Mouse (Mus musculus) brain, embryonic 14.5 days (tissue): Measurements from ENCODE around the gene Ccnj. TPM values are rescaled to one million over a fixed set of nuclear protein-coding genes. Genes with fewer than 3 reads are reported as not detected.

Experiments used
- DNase-seq: peaks from one replicate; pipeline ENCODE4 v3.0.0-alpha.2; 2011; ENCODE audit warnings: low read depth
- CTCF ChIP-seq: fragments of 200-500 bp; IDR thresholded peaks from 2 replicates; pipeline ENCODE4 v1.5.1; 2012; ENCODE audit warnings: inconsistent platforms, mild to moderate bottlenecking, moderate library complexity, borderline replicate concordance; ENCODE audit not compliant: insufficient read depth, insufficient read length; ENCODE audit errors: extremely low read depth
- POLR2A ChIP-seq: fragments of 200-500 bp; IDR thresholded peaks from 2 replicates; pipeline ENCODE4 v1.6.1; 2012; ENCODE audit warnings: mild to moderate bottlenecking, inconsistent platforms, borderline replicate concordance; ENCODE audit not compliant: poor library complexity, insufficient read depth, insufficient read length, severe bottlenecking; ENCODE audit errors: extremely low read depth
- polyA plus RNA-seq: library from polyadenylated mRNA; depleted of rRNA; stranded (reverse); fragments of >200 nt; gene quantifications from 2 replicates; pipeline ENCODE4 v1.2.3, GENCODE M21; 2012; rRNA removed

The Ccnj gene
- polyA plus RNA-seq, 1 experiment: 24.4 TPM

DNA sequence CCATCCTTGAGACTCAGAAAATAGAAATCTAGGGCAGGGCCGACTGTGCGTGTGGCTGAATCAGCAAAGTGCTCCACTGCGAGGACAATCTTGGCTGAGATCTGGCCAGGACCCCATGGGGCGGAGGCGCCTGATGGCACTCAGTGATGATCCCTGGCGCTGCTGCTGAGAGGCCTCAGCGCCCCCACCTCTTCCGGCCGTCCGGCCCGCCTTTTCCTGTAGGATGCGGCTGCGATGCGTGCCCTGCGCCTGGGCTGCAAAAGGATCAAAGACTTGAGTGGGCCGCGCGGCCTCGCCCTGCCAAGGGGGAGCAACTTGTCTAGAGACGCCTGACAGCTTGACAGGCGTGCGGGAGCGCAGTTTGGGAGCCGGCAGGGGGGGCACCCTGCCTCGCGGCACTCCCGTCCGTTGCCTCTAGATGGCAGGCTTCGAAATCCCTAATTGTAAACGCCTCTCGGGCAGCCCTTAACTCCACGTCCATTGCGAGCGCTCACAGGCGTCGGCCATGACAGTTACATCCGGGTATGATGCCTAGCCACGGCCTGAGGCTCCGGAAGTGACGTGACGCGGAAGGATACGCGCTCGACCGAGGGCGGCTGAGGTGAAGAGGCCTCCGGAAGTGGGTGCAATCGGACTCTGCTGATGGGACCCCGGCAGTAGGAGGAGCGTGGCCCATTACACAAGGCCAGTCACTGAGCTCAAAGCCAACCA is 42.0 kb downstream of the Ccnj start:
- peak; percentile 38; the same call in 1 of the 2 replicates for TF ChIP-seq POLR2A
- TF ChIP-seq CTCF: peak; percentile 58
- DNase-seq: peak; percentile 99

DNA sequence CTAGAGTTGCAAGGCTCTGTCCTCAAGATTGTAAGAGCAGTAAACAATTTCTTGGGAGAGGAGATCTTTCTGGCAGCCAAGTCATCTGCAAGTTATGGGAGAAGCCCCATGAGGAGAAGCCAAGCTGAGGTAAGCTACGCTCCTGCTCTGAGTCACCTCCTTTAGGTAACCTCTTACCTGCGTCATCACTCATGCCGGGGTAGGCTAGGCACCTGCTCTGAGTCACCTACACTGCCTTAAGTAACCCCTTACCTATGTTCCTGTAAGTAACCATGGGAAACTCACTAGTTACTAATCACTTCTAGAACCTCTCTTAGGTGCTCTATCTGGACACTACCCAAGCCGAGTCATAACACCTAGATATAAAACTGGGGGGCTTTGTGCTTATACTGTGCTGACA is 50.6 kb downstream of the Ccnj start:
- TF ChIP-seq POLR2A (no peak), CTCF (no peak)
- DNase-seq: no peak

DNA sequence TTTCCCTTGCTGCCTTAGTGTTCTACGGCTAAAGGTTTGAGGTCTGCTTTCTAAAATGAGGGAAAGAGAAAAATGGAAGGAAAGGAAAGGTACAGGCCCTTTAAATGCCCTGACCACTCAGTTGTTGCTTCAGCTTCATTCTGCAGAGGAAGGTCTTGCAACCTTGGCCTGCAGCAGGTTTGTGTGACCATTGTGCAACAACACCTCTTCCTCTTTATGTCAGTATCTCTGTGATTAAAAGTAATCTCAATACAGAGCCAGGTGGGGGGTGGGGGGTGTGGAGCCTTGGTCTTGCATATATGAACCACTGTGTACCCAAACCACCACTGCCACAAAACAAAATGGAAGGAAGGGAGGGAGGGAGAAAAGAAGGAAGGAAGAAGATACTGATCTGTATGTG is 57.8 kb downstream of the Ccnj start:
- no peak for DNase-seq
- TF ChIP-seq CTCF (no peak), POLR2A (no peak)

DNA sequence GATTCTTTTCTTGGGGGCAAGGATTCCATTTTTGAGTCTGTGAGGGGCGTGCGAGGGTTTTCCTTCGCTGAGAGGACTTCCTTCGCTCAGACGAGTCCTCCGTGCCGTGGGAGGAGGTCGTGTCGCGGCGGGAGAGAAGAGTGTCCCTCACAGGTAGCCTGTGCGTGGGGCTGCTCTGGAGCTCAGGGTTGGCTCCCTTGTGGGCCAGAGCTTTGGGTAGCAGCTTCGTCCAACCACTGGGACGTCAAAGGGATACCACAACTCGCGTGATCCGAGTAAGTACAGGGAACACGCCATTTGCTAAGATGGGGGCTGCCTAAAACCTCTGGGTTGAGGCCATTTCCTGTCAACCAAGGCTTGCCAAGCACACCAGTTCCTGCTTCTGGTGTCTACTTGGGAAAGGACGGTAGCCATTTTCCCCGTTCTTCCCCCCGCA is 63.0 kb downstream of the Ccnj start:
- TF ChIP-seq CTCF (no peak), POLR2A (no peak)
- DNase-seq: no peak

DNA sequence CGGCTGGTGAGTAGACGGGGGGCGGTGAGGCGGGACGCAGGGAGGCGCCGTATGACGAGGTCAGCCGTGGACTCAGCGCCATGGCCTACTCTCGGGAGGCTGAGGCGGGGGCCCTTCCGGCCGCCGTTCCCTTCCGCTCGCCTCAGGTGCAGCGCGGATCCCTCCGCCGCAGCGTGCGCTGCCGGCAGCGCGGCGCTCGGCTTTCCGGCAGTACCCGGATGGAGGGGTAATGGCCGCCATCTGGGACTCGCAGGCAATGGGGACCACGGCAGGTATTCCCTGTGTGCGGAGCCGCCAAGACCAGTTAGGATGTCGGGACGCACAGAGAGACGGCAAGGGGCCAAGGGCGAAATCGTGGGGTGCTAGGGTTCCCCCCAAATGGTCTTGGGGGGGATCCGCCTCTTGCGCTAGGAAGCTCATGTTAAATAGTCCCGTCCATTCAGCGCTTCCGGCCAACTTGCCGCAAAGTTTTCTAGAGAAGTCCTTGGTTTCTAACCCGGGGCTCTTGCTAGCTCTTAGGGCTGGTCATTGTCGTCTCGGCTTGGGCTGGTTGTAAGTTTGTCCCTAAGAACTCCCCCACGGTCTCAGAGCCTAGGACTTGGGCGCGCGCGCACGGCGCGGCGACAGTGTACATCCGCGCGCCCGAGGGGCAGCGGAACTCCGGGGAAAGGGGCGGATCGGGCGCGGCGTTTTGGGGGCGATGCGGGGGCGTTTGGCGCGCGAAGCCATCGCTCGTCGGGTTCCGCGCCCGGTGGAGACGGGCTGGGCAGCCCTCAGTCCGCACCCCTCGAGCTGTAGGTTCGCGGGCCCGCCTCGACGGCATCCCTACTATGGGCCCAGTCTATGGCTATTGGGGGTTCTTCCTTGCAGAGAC is 63.7 kb downstream of the Ccnj start, which contains the start of gene Zfp518a:
TSS of gene Zfp518a (plus strand) at position 187 of the 874 bp plus-strand sequence.
- peak; percentile 98 for DNase-seq
- TF ChIP-seq POLR2A (peak; percentile 88), CTCF (no peak)

DNA sequence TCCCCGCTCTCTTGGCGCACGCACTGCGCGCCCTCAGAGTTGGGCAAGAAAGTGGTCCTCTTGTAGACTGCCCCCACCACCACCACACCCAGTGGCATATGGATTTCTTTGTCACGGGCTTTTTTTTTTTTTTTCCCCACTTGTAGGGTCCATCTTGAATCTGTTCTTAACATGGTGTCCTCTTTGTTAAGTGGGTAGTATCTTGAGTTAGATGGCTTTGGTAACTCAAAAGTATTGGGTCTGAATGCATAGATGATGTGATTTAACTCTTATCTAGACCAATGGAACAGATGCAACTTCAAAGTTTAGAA is 64.3 kb downstream of the Ccnj start:
- TF ChIP-seq POLR2A (no peak), CTCF (no peak)
- DNase-seq: no peak

Other genes with a start within 250 kb of the Ccnj start
- gene Aldh18a1, start 242.8 kb upstream of the Ccnj start, polyA plus RNA-seq: 81.3 and 88.2 TPM in 2 replicates
- gene Tctn3, start 219.0 kb upstream of the Ccnj start, polyA plus RNA-seq: 18.3 and 20.1 TPM in 2 replicates
- 7.4 and 10.6 TPM in 2 replicates for gene Entpd1, start 218.9 kb upstream of the Ccnj start, polyA plus RNA-seq
- 0.09 and 0.34 TPM in 2 replicates for gene Cc2d2b, start 82.5 kb upstream of the Ccnj start, polyA plus RNA-seq
- gene Zfp518a, start 63.4 kb downstream of the Ccnj start, polyA plus RNA-seq: 6.6 and 6.8 TPM in 2 replicates
- gene Blnk, start 163.3 kb downstream of the Ccnj start, polyA plus RNA-seq: 0.25 and 0.53 TPM in 2 replicates
- 0.04 TPM in 1 of 2 replicates, not detected in the other for gene Dntt, start 198.0 kb downstream of the Ccnj start, polyA plus RNA-seq
- gene Opalin, start 245.8 kb downstream of the Ccnj start, polyA plus RNA-seq: 0.08 TPM in 1 of 2 replicates, not detected in the other